Mouse (Mus musculus) urinary bladder, postnatal 25 days (tissue): ENCODE measurements at regions not wholly inside any gene's neighbourhood (a gene's known extent, or its start where the extent isn't known, plus 50 kb on each side); places are given as distances from the start of the nearest gene placed in this dataset.
"Not testable (repeated sequence)": the region's sequence is repeated elsewhere in the genome, so short reads cannot be mapped to it uniquely, and the experiment has no call there.

Experiments used
- DNase-seq: peaks from one replicate; pipeline ENCODE4 v3.0.0; 2022; ENCODE audit warnings: low spot score

DNA sequence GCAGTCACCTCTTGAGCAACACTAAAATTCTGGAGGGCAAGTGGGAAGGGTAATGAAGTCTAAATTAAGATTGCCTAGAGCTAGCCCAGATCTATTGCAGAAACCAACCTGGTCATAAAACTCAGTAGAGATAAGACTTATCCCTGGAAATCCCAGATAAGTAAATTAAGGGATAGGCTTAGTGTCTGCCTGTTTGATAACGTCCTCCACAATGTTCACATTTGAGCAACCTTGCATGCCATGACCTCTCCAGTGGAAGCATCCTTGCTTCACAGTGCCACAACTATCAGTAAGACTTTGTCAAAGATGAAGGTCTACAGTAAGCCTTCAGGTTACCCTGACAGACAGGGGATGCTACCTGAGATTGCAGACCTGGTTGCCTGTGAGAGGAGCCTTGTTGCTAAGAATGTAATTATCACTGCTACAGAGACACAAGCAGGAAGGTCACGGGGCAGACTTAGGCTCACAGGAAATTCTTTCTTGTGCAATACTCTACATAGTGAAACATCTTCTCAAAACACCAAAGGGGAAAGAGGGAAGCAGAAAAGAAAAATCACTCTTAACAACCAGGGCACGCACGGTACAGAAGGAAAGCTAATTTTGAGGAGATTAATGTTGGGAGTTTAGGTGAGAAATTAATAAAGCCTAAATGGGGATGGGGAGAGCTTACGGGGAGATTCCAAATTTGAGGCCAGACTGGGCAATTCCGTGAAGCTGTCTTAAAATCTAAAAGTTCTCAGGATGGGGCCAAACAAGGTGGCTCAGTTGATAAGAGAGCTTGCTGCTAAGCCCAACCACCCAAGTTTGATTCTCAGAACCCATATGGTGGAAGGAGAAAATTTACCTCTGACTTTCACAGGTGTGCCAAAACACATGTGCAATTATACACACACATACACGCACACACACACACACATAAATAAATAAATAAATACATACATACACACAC lies 56.9 kb upstream of the Prdm9 start:
- DNase-seq, result no peak

- peak; percentile 7 for DNase-seq
These were observed 58.8 kb upstream of the Prdm9 start for GRCm38 (mm10) chr17:15622913-15623312.

- no peak for DNase-seq
These were observed 66.6 kb upstream of the Prdm9 start for GRCm38 (mm10) chr17:15630792-15631191.

GRCm38 (mm10) chr17:15631626-15632025 lies 67.5 kb upstream of the Prdm9 start:
- DNase-seq, result no peak

- DNase-seq, result no peak
These were observed 67.9 kb upstream of the Prdm9 start for GRCm38 (mm10) chr17:15632090-15632489.

GRCm38 (mm10) chr17:15639111-15639865 lies 65.5 kb upstream of the Chd1 start:
- DNase-seq, result not testable (repeated sequence)

DNA sequence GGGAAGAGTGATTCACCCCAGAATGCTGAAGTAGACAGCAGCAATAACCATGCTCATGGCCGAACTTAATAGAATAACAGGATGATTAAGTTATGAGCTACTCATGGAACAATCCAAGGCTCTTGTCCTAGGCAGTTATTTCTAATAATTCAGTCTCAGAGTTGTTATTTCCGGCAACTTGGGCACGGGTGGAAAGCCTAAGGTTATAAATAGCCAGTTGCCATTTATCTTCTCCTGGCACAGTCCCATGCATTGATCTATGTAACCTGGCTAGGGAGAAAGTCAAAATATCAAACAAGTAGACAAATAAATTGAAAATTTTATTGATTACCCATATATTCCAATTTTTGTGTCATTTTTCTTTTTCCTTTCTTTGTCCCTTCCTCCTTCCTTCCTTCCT lies 64.0 kb upstream of the Chd1 start:
- no peak for DNase-seq

DNA sequence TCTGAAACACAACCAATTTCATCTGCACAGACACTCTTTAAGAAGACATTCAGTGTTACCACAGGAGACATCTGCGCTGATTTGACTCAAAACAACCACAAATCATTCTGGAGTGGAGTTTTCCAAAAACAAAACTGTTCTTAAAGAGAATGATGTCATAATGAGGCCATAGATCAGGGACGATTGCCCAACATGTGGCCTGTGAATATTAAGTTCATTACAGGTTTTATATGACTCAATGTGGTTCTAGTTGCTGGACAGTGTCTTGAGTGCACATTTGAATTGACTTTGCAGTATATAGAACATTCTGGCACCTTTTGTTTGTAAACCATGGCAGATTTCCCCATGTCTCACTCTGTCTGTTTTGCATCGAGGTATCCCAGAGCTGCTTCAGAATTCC lies 63.0 kb upstream of the Chd1 start:
- no peak for DNase-seq

GRCm38 (mm10) chr17:15646768-15647167 lies 58.0 kb upstream of the Chd1 start:
- DNase-seq, result no peak

DNA sequence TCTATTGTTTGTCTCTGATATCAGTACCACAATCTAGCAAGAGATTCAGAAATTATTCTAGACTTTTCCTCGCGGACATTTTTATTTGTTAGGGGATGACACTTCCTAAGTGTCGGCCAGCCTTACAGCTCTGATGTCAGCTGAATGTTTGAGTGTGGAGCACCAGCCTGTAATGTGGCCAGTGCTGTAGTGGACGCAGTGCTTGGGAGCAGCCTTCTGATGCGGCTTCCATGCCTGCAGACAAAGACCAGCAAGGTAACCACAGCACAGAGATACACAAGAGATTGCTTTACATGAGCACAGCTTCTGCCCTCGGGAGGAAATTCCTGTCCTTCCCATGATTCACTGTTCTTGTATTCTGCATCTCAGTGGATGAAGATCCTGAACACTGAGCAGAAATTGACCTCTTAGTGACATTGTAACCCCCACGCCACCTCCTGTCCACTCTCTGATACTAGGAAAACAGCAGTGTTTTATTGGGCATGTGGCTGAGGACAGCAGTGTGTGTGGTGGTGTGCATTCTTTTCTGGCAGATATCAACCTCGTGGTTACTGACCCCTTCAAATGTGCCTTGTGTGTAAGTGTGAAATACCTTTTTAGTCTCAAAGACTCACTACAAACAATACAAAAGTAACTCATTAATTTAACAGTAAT lies 54.6 kb upstream of the Chd1 start:
- DNase-seq, result no peak

GRCm38 (mm10) chr17:15651869-15652268 lies 52.9 kb upstream of the Chd1 start:
- no peak for DNase-seq
